Mouse (Mus musculus) ovary, adult 18-20 months (tissue): ENCODE measurements around the gene Nfyb.
A peak's percentile ranks its signal among the peaks of the same experiment; 100 is the strongest.

Experiments used
- DNase-seq: peaks from one replicate; pipeline ENCODE4 v3.0.0; 2022; ENCODE audit warnings: low spot score, mixed read lengths

Gene Nfyb

GRCm38 (mm10) chr10:82744296-82744695 lies 19.6 kb downstream of the Nfyb start:
- no peak for DNase-seq

DNA sequence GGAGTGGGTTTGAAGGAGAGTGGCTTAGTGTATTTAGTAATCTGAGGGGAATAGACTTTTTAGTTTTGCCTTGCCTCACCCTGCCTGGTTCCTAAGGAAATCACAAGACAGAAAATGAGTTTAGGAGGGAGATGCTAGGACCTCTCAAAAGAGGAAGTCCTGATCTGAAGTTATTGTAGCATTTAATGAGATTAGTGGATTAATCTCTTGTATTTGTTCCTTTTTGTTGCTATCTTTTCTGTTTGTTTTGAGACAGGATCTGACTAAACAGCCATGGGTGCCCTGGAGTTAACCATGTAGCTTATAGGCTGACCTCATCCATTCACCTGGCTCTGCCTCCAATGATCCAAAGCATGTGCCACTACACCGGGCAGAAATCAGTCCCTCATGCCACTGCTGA lies 21.4 kb downstream of the Nfyb start:
- DNase-seq = no peak

DNA sequence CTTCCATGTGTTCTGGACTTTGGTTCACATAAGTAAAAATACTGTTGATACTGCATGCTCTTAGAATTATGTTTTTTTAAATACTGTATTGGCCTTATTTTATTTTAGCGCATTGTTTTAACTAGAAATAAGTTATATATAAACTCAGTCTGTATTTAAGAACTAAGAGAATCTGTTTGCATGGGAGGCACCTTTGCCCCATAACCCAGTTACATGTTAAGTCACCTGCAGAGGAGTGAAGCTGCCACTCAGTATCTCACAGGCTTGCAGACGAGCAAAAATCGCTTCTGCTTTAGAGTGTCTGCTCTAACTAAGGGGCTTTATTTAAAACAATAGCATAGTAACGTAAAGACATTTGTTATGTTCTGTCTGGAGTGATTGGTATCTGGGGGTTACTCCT lies 22.1 kb downstream of the Nfyb start:
- DNase-seq = no peak

DNA sequence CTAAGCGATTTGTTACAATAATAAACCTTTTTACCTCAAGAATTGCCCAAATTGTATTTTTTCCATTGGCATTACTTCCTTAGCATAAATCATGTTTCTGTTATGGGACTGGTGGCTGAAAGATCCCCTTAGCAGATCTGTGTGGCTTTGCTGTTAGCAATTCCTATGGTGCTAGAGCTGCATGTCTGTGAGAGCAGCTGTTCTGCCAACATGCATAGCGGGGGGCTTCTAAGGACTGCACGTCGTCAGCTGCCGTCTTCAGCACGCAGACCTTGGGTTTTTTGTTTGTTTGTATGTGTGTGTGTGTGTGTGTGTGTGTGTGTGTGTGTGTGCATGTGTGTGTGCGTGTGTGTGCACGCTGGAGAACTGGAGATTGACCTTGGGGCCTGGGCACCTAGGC lies 22.6 kb downstream of the Nfyb start:
- DNase-seq = no peak

- DNase-seq = no peak
These were observed 64.5 kb downstream of the Nfyb start for GRCm38 (mm10) chr10:82699296-82699941.

- DNase-seq = peak; percentile 82
These were observed 65.2 kb downstream of the Nfyb start for GRCm38 (mm10) chr10:82698712-82699261.
